Mouse (Mus musculus): ENCODE data around the gene Uqcr11.

DNA sequence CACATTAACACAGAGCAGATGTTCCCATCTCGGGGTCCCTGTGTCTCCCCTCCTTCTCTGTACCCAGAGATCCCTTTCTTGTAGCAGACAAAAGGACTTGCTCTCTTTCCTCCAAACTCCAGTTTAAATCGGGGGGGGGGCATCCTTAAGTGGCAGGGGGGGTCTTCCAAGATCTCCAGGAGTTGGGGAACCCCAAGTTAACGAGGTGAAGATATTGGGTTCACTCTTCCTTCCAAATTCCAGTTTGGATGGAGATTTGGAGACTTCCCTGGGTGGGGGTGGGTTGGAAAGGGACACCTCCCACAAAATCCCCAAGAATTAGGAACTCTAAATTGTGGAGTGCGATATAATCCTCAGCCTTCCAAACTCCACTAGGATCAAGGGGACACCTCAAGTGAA is 25.8 kb upstream of the Uqcr11 start:
- TF ChIP-seq POLR2A (IDR thresholded peaks at IDR 0.05; ENCODE audit: insufficient read depth, low read depth, low read length) (no peak), CTCF (IDR thresholded peaks at IDR 0.05) (no peak)
